Mouse (Mus musculus) lung, postnatal 0 days (tissue): ENCODE measurements around the gene Frmd4a.

Source experiments
- CTCF ChIP-seq: IDR thresholded peaks from 2 replicates; pipeline ENCODE4 v1.5.1; 2016; ENCODE audit warnings: antibody characterized with exemption, mild to moderate bottlenecking
- EP300 ChIP-seq: IDR thresholded peaks from 2 replicates; pipeline ENCODE4 v1.6.1; 2016; ENCODE audit warnings: antibody characterized with exemption, mild to moderate bottlenecking, control low read depth

GRCm38 (mm10) chr2:4155406-4155805, 137.9 kb downstream of the Frmd4a start:
- TF ChIP-seq CTCF (no peak), EP300 (no peak)
